Mouse (Mus musculus) spleen, postnatal 0 days (tissue): ENCODE measurements around the gene Mup12. TPM values are rescaled to one million over a fixed set of nuclear protein-coding genes. Genes with fewer than 3 reads are reported as not detected.

Source experiments
- polyA plus RNA-seq: library from polyadenylated mRNA; unstranded; fragments of >200 nt; fragmentation: Nextera tagmentation; extraction: Ambion mirVana; gene quantifications from 2 replicates; pipeline ENCODE4 v1.2.1, GENCODE M21; 2015

Gene Mup12
- not detected in 2 replicates for polyA plus RNA-seq

DNA sequence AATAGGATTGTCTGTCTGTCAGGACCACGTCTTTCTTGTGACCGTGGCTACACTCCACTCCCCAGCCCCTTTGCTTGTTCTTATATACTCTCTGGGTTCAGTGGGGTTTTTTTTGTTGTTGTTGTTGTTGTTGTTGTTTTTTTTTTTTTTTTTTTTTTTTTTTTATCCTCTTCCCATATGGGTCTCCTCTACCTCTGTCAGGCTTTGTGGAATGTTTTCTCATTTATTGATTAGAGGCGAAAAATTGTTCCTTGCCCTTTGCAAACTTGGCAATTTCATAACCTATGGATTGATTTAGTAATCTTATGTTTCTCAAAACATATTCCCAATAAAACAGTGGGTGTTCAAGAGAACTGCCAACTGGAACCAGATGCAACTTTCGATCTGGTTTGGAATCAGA lies at the start of gene Mup12:
TSS of gene Mup12 (minus strand) at position 101 of the 400 bp plus-strand sequence.

Other genes starting within 250 kb of the Mup12 start
- not detected in 2 replicates for gene Mup1, start 239.4 kb downstream of the Mup12 start, polyA plus RNA-seq
- gene Mup10, start 159.1 kb downstream of the Mup12 start, polyA plus RNA-seq = not detected in 2 replicates
- gene Mup11, start 78.9 kb downstream of the Mup12 start, polyA plus RNA-seq = not detected in 2 replicates
- not detected in 2 replicates for gene Mup22, start 80.1 kb upstream of the Mup12 start, polyA plus RNA-seq